Mouse (Mus musculus): ENCODE measurements around the gene Gm7324.
"Not testable (repeated sequence)": the region's sequence is repeated elsewhere in the genome, so short reads cannot be mapped to it uniquely, and the experiment has no call there.

The Gm7324 gene

DNA sequence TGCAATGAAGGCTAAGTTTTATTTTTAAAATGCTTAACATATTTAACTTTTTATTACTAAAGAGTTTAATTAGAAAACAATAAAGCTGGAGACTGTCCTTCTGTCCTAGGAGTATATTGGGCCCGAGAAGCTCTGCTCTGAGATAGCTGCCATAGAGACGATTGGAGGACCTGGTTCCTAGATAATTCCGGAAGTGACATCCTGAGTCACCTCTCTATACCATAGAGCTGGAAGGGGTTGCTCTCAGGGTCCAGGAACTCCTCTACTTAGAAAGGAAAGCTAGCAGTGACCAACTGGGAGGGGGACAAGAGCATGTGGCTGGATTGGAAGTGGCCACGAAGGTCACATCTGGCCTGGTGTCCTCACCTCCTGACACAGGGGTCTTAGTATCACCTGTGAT lies at the start of gene Gm7324:
Gene Gm7324, plus strand, starts transcription at position 208 of the 400 bp plus-strand sequence.
- not testable (repeated sequence) for DNase-seq

DNA sequence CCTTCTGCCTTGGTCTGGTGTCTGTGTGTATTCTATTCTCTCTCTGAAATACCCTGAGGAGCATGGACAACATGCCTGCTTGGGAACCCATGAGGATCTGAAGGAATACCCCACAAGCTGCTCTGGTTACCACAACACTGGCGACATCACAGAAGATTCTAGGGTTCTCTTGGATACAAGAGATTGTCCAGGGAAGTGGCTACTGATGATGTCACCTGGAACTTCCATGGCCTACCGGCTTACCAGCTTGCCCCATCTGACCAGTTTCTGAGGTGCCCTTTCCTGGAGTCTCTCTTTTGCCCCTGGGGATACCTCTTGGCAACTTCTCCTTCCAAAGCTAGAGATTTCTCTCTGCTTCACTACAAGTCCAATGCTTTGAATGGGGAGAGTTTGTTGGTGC lies 20.5 kb upstream of the Gm7324 start, which contains the start of gene Gm8165:
Gene Gm8165, minus strand, starts transcription at position 101 of the 400 bp plus-strand sequence.
- DNase-seq = not testable (repeated sequence)

DNA sequence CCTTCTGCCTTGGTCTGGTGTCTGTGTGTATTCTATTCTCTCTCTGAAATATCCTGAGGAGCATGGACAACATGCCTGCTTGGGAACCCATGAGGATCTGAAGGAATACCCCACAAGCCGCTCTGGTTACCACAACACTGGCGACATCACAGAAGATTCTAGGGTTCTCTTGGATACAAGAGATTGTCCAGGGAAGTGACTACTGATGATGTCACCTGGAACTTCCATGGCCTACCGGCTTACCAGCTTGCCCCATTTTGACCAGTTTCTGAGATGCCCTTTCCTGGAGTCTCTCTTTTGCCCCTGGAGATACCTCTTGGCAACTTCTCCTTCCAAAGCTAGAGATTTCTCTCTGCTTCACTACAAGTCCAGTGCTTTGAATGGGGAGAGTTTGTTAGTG lies 29.8 kb downstream of the Gm7324 start, which contains the start of gene Gm16506:
Gene Gm16506, minus strand, starts transcription at position 101 of the 400 bp plus-strand sequence.
- DNase-seq = not testable (repeated sequence)

DNA sequence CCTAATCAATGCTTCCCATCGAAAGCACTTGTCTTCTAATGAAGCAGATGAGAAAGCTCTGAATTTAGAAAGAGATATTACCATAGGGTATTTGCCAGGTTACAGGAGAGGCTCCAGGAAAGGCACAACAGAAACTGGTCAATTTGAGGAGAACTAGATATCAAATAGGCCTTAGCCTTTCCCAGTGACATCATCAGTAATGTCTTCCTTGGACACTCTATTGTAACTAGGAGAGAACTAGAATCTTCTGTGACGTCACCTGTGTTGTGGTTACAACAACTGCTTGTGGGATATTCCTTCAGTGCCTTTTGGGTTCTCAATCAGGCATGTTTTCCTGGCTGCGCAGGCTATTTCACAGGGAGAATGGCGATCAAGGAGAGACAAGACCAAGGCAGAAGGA lies 49.9 kb downstream of the Gm7324 start, which contains the start of gene Gm6526:
Gene Gm6526, plus strand, starts transcription at position 301 of the 400 bp plus-strand sequence.
- DNase-seq = not testable (repeated sequence)

All from cerebellum, postnatal 36 days (tissue).